Mouse (Mus musculus) left cerebral cortex, adult 8-10 months (tissue): ENCODE measurements around the gene Aco1. TPM values are rescaled to one million over a fixed set of nuclear protein-coding genes. Genes with fewer than 3 reads are reported as not detected.

Source experiments
- DNase-seq, 2 experiments: peaks; one replicate each; pipeline ENCODE4 v3.0.0; 2022; ENCODE audit warnings: low spot score in 2 of 2
- total RNA-seq, 4 experiments: library from RNA; stranded (reverse); gene quantifications; 2 replicates each; pipeline ENCODE4 v1.2.4; 2022

Aco1 gene
- total RNA-seq, 4 experiments from 2014 or later, result 30.0 to 32.8 (median 31.5) TPM

- DNase-seq, result no peak
Measured at GRCm38 (mm10) chr4:40207701-40208100, 64.8 kb downstream of the Aco1 start.

- DNase-seq, result no peak
Measured at GRCm38 (mm10) chr4:40212177-40212576, 69.3 kb downstream of the Aco1 start.

GRCm38 (mm10) chr4:40217910-40218309 lies 75.0 kb downstream of the Aco1 start:
- no peak for DNase-seq

- DNase-seq, result no peak
Measured at GRCm38 (mm10) chr4:40218382-40218781, 75.5 kb downstream of the Aco1 start.

GRCm38 (mm10) chr4:40220437-40220836 lies 77.6 kb downstream of the Aco1 start:
- no peak for DNase-seq

GRCm38 (mm10) chr4:40221004-40221760 lies 78.3 kb downstream of the Aco1 start:
- no peak for DNase-seq

GRCm38 (mm10) chr4:40221876-40222585 lies 79.2 kb downstream of the Aco1 start:
- DNase-seq, result no peak

- no peak for DNase-seq
Measured at GRCm38 (mm10) chr4:40226095-40226494, 83.2 kb downstream of the Aco1 start.

GRCm38 (mm10) chr4:40227131-40227530 lies 84.2 kb downstream of the Aco1 start:
- DNase-seq, result no peak

- no peak for DNase-seq
Measured at GRCm38 (mm10) chr4:40227886-40228285, 85.0 kb downstream of the Aco1 start.

GRCm38 (mm10) chr4:40229723-40230122 lies 86.8 kb downstream of the Aco1 start:
- DNase-seq, result no peak

GRCm38 (mm10) chr4:40233062-40233664 lies 90.3 kb downstream of the Aco1 start:
- DNase-seq, result no peak

GRCm38 (mm10) chr4:40234256-40234655 lies 91.4 kb downstream of the Aco1 start:
- DNase-seq, result no peak

- no peak for DNase-seq
Measured at GRCm38 (mm10) chr4:40236829-40237228, 93.9 kb downstream of the Aco1 start.

GRCm38 (mm10) chr4:40238483-40239408 lies 95.9 kb downstream of the Aco1 start:
- no peak for DNase-seq

- DNase-seq, result no peak
Measured at GRCm38 (mm10) chr4:40239409-40240271, 96.8 kb downstream of the Aco1 start, which contains the start of gene Ddx58. Gene Ddx58, minus strand, starts transcription at chr4:40239828.

GRCm38 (mm10) chr4:40240272-40240744 lies 97.4 kb downstream of the Aco1 start:
- DNase-seq, result no peak

GRCm38 (mm10) chr4:40241928-40242327 lies 99.0 kb downstream of the Aco1 start:
- DNase-seq, result no peak

GRCm38 (mm10) chr4:40243006-40243405 lies 100.1 kb downstream of the Aco1 start:
- DNase-seq, result no peak

GRCm38 (mm10) chr4:40244035-40244434 lies 101.2 kb downstream of the Aco1 start:
- no peak for DNase-seq
